Mouse (Mus musculus) hindbrain, postnatal 0 days (tissue): ENCODE data around the gene Tenm4. TPM values are rescaled to one million over a fixed set of nuclear protein-coding genes. Genes with fewer than 3 reads are reported as not detected.

Experiments used
- ATAC-seq: fragments of 200-750 bp; cut with Nextera tagmentation; 2 replicates; pipeline ENCODE4 v1.8.0; 2017; ENCODE audit warnings: mild to moderate bottlenecking, moderate TSS enrichment, moderate library complexity
- DNase-seq: peaks from one replicate; pipeline ENCODE4 v3.0.0-alpha.2; 2015; ENCODE audit warnings: low spot score
- H3K27ac ChIP-seq: fragments of 300-500 bp; sonication (generic); 2 replicates; pipeline ENCODE4 v1.5.1; 2014; ENCODE audit warnings: mild to moderate bottlenecking
- H3K27me3 ChIP-seq: fragments of 300-500 bp; sonication (generic); 2 replicates; pipeline ENCODE4 v1.6.1; 2014; ENCODE audit warnings: low read length, mixed read lengths; ENCODE audit not compliant: insufficient read depth
- H3K36me3 ChIP-seq: fragments of 300-500 bp; sonication (generic); 2 replicates; pipeline ENCODE4 v1.6.1; 2014; ENCODE audit warnings: low read length, mixed read lengths; ENCODE audit not compliant: insufficient read depth
- H3K4me1 ChIP-seq: fragments of 300-500 bp; sonication (generic); 2 replicates; pipeline ENCODE4 v1.6.1; 2014; ENCODE audit warnings: antibody characterized with exemption, low read length, mixed read lengths; ENCODE audit not compliant: insufficient read depth
- H3K4me2 ChIP-seq: fragments of 300-500 bp; sonication (generic); 2 replicates; pipeline ENCODE4 v1.6.1; 2014; ENCODE audit warnings: low read depth, mild to moderate bottlenecking, low read length, moderate library complexity, mixed read lengths
- H3K4me3 ChIP-seq: fragments of 300-500 bp; sonication (generic); 2 replicates; pipeline ENCODE4 v1.5.1; 2014; ENCODE audit warnings: low read length
- H3K9ac ChIP-seq: fragments of 300-500 bp; sonication (generic); replicated peaks from 2 replicates; pipeline ENCODE4 v1.6.1; 2014; ENCODE audit warnings: mild to moderate bottlenecking, low read length, moderate library complexity, mixed read lengths
- H3K9me3 ChIP-seq: fragments of 300-500 bp; sonication (generic); 2 replicates; pipeline ENCODE4 v1.6.1; 2016; ENCODE audit warnings: low read length, mixed read lengths
- CTCF ChIP-seq: IDR thresholded peaks from 2 replicates; pipeline ENCODE4 v1.5.1; 2016; ENCODE audit warnings: antibody characterized with exemption, control low read depth, low read depth
- WGBS: fragments of 180-500 bp; shearing (Covaris S2); extraction: QIAGEN DNeasy Blood & Tissue Kit; methylation state at CpG from one replicate; pipeline ENCODE4 v1.1.7; 2014; 5-methylcytosine and 5-hydroxymethylcytosine counted together
- polyA plus RNA-seq: library from polyadenylated mRNA; unstranded; fragments of >200 nt; fragmentation: Nextera tagmentation; extraction: Ambion mirVana; gene quantifications from 2 replicates; pipeline ENCODE4 v1.2.1, GENCODE M21; 2015
- total RNA-seq: library from RNA; depleted of rRNA; stranded (reverse); fragments of >200 nt; gene quantifications from 2 replicates; pipeline ENCODE4 v1.2.3, GENCODE M21; 2014

The Tenm4 gene
- total and polyA plus RNA-seq, 2 experiments from 2014 or later, result 24.1 to 49.7 TPM

DNA sequence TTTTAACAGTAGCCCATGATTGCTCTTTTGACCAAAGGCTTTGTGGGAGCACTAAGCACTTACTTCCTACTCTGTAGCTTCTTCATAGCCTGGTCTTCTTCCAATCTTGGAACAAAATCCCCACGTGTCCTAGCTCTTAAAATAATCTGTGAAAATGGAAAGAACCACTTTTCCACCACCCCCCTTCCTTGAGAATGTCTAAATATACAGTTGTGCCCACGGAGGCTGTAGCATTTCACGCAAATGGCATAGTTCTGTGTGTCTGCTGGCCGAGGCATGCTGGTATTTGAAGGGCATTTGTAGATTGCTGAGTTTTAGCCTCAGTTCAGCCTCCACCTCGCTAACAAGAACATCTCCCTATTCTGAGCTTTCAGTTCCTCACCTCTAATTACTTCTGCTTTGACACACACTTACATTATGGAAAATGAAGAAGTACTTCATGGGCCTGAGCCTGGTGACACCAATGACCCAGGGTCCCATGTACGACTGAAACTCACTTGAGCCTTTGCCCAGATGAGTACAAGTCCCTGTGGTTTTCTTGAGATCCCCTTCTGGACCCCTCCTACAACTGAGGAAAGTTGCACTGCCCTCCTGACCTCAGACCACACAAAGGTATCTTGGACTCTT is 306.1 kb downstream of the Tenm4 start:
- no peak for DNase-seq
- Histone ChIP-seq H3K4me1 (peaks cover 5% of the 10 kb centered on the region; the same call in 1 of the 2 replicates), H3K4me3 (no peak overlapping the region), H3K27ac (no peak overlapping the region), H3K36me3 (no peaks in the 10 kb centered on the region), H3K9ac (no peak overlapping the region), H3K4me2 (no peak overlapping the region), H3K9me3 (no peaks in the 10 kb centered on the region), H3K27me3 (no peaks in the 10 kb centered on the region)
- WGBS, result 85% methylated on average over 6 of the region's 6 CpGs
- no peak for TF ChIP-seq CTCF
- ATAC-seq, result no peak

DNA sequence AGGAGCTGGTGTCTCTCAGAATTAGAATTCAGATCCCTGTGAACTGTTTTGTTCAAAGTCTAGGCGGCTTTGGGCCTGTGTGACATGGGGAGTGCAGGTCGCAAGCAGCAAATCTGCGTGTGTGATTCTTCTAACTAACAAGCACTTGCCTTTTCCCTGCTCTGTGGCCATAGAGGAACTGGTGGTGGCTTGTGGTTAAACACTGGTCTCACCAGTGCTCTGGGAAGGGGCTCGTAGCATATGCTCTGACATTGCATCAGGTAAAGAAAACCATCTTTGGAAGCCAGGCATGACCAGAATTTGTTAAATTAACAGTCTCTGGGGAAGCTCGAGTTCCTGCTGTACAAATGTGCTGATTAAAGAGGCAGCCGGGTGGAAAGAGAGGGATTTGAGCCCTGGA is 308.1 kb downstream of the Tenm4 start:
- DNase-seq, result no peak
- H3K9me3 ChIP-seq, result no peaks in the 10 kb centered on the region
- no peak for ATAC-seq
- peaks cover 5% of the 10 kb centered on the region; the same call in 1 of the 2 replicates for H3K4me1 ChIP-seq
- 73% methylated on average over 6 of the region's 6 CpGs for WGBS
- no peaks in the 10 kb centered on the region for H3K36me3 ChIP-seq
- no peak overlapping the region for H3K4me2 ChIP-seq
- no peak overlapping the region for H3K4me3 ChIP-seq
- H3K9ac ChIP-seq, result no peak overlapping the region
- TF ChIP-seq CTCF, result no peak
- H3K27ac ChIP-seq, result no peak overlapping the region
- no peaks in the 10 kb centered on the region for H3K27me3 ChIP-seq

DNA sequence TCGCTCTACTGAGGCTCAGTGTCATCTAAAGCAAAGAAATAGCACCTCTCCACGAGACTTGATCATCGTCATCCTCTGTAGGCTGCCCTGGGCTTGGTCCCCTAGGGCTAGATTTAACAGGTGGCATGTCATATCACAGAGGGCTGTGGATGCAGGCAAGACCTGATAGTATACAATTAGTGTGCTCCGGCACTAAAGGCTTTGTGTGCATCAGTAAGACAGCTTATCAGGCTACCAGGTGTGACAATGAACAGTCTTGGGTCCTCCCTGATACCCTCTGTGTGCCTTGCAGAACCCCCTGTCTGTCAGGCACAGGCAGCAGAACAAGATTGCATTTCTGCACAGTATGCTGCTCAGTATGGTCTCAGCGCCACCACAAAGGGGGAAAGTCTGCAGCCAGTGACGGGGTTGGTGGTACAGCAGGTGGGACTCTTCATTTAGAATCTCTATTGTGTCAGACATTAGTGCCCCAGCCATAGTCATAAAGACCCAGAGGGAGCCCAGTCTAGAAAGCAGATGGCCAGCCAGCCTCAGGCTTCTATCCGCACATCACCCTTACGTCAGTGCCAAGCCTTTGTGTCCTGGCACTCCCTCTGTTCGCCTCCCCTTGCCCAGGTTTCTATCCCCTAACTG is 309.4 kb downstream of the Tenm4 start:
- H3K4me2 ChIP-seq, result no peak overlapping the region
- H3K27ac ChIP-seq, result no peak overlapping the region
- DNase-seq (peak; percentile 21), ATAC-seq (peak; percentile 48)
- WGBS, result 60% methylated on average over 9 of the region's 9 CpGs
- H3K9me3 ChIP-seq, result no peaks in the 10 kb centered on the region
- no peak for TF ChIP-seq CTCF
- no peak overlapping the region for H3K9ac ChIP-seq
- no peaks in the 10 kb centered on the region for H3K36me3 ChIP-seq
- no peak overlapping the region for H3K4me3 ChIP-seq
- H3K4me1 ChIP-seq, result no peaks in the 10 kb centered on the region
- no peaks in the 10 kb centered on the region for H3K27me3 ChIP-seq

DNA sequence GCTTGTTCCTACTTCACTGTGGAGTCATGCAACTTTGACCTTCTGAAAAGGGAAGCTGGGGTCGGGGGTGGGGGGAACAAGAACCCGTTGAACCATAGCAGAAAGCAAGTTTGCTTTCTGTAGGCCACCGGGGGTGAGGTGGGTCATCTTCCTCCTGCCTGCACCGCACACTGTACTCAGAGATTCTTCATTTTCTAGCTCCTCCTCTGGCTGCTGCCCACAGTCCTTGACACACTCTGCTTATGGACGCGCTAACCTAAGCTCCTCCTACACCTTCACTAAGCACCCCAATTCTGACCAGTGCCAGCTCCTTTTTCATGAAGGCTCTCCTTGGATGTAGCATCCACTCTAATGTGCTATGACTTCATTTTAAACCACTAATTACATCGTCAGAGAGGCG is 311.9 kb downstream of the Tenm4 start:
- Histone ChIP-seq H3K27me3 (no peaks in the 10 kb centered on the region), H3K4me2 (no peak overlapping the region), H3K4me1 (no peaks in the 10 kb centered on the region), H3K9ac (no peak overlapping the region), H3K27ac (no peak overlapping the region), H3K9me3 (no peaks in the 10 kb centered on the region), H3K4me3 (no peak overlapping the region), H3K36me3 (no peaks in the 10 kb centered on the region)
- WGBS, result 72% methylated on average over 8 of the region's 8 CpGs
- DNase-seq (no peak), ATAC-seq (no peak)
- TF ChIP-seq CTCF, result no peak

DNA sequence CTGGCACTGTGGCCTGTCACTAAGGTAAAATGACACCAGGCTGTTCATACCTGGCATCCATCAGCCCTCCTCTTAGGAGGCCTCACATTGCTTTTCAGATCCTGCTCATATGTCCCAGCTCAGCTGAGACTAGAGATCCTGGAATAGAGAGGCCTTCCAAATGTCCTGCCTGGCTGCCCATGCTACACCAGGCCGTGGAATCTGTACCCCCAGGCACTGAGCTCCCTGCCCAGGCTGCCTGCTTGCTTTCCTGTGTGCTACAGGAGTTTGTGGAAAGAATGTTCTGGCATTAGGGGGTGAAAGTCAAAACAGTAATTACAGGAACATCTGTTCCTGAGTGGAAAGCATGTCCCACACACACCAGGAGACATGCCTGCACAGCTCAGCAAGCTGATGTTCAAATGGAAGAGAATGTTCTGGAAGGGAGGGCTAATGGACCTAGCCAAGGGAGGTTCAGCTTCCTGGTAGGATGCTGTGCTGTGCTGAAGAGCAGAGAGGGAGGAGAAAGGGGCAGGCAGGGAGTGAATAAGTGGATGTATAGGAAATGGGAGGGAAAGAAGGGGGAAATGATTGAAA is 313.0 kb downstream of the Tenm4 start:
- TF ChIP-seq CTCF, result no peak
- H3K4me3 ChIP-seq, result no peak overlapping the region
- H3K27ac ChIP-seq, result no peak overlapping the region
- DNase-seq, result no peak
- H3K27me3 ChIP-seq, result no peaks in the 10 kb centered on the region
- no peaks in the 10 kb centered on the region for H3K4me1 ChIP-seq
- H3K9ac ChIP-seq, result no peak overlapping the region
- 60% methylated on average over 1 of the region's 1 CpGs for WGBS
- H3K4me2 ChIP-seq, result no peak overlapping the region
- no peaks in the 10 kb centered on the region for H3K36me3 ChIP-seq
- no peaks in the 10 kb centered on the region for H3K9me3 ChIP-seq
- peak; percentile 39; the same call in 1 of the 2 replicates for ATAC-seq

DNA sequence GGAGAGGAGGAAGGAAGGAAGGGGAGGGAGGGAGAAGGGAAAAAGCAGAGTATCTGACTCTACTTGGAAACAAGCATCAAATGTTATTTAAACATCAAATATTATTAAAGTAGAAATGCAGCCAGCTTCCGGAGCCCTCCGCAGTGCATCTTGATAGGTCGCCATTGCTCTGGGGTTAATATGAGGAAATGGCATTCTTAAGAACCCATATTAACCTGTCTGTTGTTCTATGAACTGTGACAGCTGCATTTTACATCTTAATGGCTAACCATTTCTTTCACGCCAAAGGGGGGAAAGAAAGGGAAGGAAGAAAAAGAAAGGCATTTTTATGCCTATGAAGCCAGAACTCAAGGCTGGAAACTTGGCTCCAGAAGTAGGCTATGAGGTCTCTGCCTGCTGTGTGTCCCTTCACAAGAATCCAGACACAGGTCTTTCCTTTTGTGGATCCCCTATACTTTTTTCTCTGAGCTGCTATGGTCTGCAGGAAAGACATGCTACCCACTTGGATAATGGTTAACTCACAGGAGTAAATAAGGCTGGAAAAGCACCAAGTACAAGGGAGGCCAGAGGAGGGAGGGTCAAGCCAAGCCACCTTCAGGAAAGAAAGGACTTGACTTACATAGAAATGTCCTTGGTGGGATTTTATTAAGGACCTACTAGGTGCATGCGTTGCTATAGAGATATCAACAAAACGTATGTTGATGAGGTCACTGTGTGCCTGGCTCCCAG is 318.5 kb downstream of the Tenm4 start:
- 88% methylated on average over 6 of the region's 6 CpGs for WGBS
- Histone ChIP-seq H3K4me2 (no peak overlapping the region), H3K4me1 (no peaks in the 10 kb centered on the region), H3K9ac (no peak overlapping the region), H3K4me3 (no peak overlapping the region), H3K9me3 (no peaks in the 10 kb centered on the region), H3K36me3 (no peaks in the 10 kb centered on the region), H3K27ac (no peak overlapping the region), H3K27me3 (no peaks in the 10 kb centered on the region)
- ATAC-seq, result no peak
- DNase-seq, result no peak
- TF ChIP-seq CTCF, result no peak

DNA sequence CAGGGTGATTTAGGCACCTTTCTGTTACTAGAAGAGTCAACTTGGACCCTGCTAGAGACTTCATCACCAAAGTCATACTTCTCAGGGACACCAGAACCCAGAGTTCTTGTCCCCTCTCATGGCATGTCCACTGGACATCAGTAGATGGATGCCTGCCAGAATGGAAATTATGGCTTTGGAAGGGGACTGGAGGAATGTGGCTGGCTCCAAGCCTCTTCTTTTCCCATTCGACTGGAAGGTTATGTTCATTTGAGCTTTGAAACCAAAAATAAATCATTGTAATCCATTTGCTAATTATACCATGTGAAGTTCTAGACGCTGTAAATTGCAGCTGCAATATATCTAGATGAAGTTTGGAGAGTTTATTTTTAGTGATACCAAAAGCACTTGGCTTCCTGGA is 320.9 kb downstream of the Tenm4 start:
- Histone ChIP-seq H3K4me3 (no peak overlapping the region), H3K4me1 (no peaks in the 10 kb centered on the region), H3K9me3 (no peaks in the 10 kb centered on the region), H3K36me3 (no peaks in the 10 kb centered on the region), H3K9ac (no peak overlapping the region), H3K4me2 (no peak overlapping the region), H3K27ac (no peak overlapping the region), H3K27me3 (no peaks in the 10 kb centered on the region)
- no peak for DNase-seq
- WGBS, result 54% methylated on average over 2 of the region's 2 CpGs
- no peak for TF ChIP-seq CTCF
- no peak for ATAC-seq
